Mouse (Mus musculus) thymus, adult 2 months (tissue): ENCODE results near the gene Prm1.

Source experiments
- CTCF ChIP-seq: fragments of 200-500 bp; IDR thresholded peaks from 2 replicates; pipeline ENCODE4 v1.5.1; 2012; ENCODE audit warnings: mild to moderate bottlenecking, control low read depth, low read length, moderate library complexity, borderline replicate concordance; ENCODE audit not compliant: control insufficient read depth, poor library complexity, insufficient read depth; ENCODE audit errors: extremely low read depth
- POLR2A ChIP-seq: fragments of 200-500 bp; IDR thresholded peaks from 2 replicates; pipeline ENCODE4 v1.6.1; 2012; ENCODE audit warnings: mild to moderate bottlenecking, low read length, control low read depth, moderate library complexity; ENCODE audit not compliant: control insufficient read depth, poor library complexity, insufficient read depth; ENCODE audit errors: extremely low read depth

DNA sequence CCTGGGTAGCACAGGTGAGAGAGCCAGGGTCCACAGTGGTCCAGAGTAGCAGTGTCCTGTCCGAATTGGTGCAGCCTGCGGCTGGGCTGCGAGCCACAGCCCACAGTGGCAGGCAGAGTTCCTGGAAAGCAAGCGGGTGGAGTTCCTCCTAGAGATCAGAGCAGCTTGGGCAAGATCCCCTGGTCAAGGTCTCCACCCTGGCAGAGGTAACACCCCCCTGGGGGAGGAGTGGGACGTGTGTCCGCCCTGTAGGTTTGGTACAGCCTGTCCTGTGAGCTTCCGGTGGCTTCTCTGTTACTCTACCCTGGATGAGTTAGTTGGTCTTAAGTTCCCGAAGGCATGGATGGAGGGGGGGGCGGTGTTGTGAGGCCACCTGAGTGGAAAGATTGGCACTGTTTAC lies 36.8 kb downstream of the Prm1 start:
- TF ChIP-seq CTCF, result no peak
- no peak for TF ChIP-seq POLR2A
